Mouse (Mus musculus) large intestine, adult 2 months (tissue): ENCODE measurements around the gene Wscd2. TPM values are rescaled to one million over a fixed set of nuclear protein-coding genes. Genes with fewer than 3 reads are reported as not detected.
"Not testable (repeated sequence)": the region's sequence is repeated elsewhere in the genome, so short reads cannot be mapped to it uniquely, and the experiment has no call there.

Experiments used
- DNase-seq: peaks from one replicate; pipeline ENCODE4 v3.0.0-alpha.2; 2012; ENCODE audit warnings: low read depth, low spot score
- WGBS: fragments of 180-500 bp; shearing (Covaris S2); methylation state at CpG from one replicate; pipeline ENCODE4 v1.1.7; 2018; 5-methylcytosine and 5-hydroxymethylcytosine counted together
- polyA plus RNA-seq: library from polyadenylated mRNA; depleted of rRNA; stranded (reverse); fragments of >200 nt; gene quantifications from 2 replicates; pipeline ENCODE4 v1.2.3, GENCODE M21; 2012

Gene Wscd2
- polyA plus RNA-seq, 1 experiment: 6.9 TPM

DNA sequence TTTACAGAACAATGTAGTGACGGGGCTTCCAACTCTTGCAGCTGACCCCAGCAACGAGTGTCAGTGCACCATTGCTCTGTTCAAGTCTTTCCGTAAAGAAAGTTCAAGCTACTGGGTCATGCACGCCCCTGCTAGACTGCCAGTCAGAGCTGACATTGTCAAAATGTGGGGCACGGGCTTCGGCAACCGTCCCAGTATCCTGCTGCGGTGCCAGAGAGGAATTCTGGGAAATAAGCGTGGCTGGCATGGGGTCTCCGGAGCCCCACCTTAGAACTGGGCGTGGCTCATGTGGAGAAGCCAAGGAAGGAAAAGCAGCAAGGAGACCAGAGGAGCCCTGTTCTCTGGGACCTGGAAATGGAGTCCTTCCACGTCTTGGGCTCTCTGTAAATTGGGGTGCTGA lies 75.7 kb downstream of the Wscd2 start:
- no peak for DNase-seq
- 65% methylated on average over 12 of the region's 12 CpGs for WGBS

DNA sequence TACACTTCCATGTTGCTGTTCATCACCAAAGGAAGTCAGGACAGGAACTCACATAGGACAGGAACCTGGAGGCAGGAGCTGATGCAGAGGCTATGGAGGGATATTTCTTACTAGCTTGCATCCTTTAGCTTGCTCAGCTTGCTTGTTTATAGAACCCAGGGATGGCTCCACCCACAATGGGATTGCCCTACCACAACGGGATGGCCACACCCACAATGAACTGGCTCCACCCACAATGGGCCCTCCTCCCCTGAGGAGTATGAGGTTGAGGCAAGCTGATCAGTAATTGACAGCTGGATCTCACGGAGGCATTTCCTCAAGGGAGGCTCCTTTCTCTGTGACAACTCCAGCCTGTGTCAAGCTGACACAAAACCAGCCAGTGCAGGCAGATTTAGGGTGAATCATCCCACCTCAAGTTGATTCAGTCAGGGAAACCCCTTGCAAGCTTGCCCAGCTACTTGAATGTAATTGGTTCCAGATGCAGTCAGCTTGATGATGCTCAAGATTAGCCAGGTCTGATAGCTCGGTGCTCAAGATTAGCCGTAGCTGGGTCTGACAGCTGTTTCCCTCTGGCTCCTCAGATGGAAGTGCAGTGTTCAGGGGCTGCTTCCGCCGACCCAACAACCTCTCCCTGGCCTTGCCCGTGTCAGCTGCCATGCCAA lies 80.1 kb downstream of the Wscd2 start:
- DNase-seq: no peak
- 50% methylated on average over 7 of the region's 7 CpGs for WGBS

DNA sequence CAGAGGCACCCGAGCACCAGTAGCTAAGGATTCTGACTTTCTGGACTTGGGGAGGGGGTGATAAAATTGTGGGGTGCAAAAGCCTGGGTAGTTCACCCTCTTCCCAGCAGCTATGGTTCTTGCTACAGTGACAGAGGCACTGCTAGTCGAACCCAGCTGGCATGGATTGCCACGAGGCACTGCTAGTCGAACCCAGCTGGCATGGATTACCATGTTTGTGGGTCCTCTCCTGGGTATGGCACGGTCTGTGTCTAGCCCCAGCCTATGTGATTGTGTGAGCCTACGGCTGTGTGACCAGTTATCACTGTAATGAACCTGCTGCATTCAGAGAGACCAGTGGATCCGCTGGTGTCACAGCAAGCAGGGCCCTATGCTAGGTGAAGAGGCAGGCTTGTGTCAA lies 87.4 kb downstream of the Wscd2 start:
- no peak for DNase-seq
- WGBS: 77% methylated on average over 7 of the region's 7 CpGs

DNA sequence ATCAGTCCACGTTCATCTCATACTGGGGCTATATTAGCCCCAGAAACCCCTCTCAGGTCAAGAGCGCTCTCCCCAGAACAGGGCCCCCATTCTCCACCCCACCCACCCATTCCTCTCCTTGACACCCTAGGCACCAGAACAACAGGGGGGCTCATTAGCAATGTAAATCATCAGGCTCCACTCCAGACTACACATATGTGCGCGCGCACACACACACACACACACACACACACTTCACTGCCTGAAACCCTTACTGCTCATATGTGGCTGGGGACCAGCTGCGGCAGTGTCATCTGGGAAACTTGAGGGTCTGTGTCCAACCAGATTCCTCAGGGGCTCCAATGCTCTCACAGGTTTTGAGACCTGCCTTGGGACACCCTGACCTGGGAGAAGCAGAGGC lies 88.3 kb downstream of the Wscd2 start:
- 85% methylated on average over 6 of the region's 6 CpGs for WGBS
- DNase-seq: no peak

DNA sequence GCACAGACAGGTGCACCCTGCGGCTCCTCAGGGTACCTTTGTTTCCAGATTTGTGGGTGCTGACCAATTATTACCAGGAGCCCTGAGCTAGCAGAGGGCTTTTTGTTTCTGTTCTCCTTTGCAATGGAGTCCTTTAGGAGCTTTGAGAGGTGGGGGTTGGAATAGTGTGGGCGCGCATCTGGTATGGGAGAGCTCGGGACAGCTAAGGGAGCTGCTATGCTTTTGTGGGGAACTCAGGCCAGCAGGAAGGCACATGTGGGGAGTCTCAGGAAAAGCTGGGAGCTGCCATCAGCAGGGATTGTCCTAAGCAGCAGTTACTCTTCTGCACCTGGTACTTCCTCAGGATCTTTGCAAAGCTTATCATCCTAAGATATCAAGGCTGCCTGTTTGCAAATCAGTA lies 89.0 kb downstream of the Wscd2 start:
- no peak for DNase-seq
- WGBS: 68% methylated on average over 4 of the region's 4 CpGs

DNA sequence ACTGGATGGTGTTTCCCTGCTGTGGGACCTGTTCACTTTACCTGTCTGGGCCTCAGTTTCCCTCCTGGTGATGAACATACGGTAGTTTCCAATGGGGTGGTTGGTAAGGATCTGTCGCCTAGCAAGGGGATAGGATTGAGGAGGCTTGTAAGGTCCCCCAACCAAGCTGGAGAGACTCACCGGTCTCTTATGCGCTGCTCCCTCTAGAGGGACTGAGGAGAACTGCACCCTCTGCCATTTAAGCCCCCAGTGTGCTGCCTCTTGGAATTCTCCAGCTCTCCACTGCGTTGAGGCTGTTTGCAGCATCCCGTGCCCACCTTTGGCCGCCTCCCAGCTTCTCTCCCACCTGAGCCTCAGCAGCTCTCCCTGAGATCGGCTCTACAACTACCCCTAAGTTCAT lies 90.1 kb downstream of the Wscd2 start:
- no peak for DNase-seq
- WGBS: 60% methylated on average over 8 of the region's 8 CpGs

DNA sequence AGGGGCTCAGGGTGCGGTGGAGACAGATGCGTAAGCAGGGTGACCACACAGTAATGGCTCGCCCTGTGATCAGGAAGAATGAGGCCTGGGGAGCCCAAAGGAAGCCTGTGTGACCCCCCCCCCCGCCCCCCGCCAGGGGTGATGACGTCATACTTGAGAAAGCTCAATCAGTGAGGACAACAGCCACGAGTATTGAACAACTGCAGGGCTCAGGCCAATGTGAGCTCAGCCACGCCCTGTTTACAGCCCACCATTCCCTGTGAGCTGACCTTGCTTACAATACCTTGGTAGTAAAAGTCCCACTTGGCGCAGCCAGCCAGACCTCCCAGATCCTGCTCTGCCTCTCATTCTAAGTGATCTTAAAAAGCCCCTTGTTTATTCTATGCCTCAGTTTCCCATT lies 90.7 kb downstream of the Wscd2 start:
- no peak for DNase-seq
- 33% methylated on average over 9 of the region's 9 CpGs for WGBS

DNA sequence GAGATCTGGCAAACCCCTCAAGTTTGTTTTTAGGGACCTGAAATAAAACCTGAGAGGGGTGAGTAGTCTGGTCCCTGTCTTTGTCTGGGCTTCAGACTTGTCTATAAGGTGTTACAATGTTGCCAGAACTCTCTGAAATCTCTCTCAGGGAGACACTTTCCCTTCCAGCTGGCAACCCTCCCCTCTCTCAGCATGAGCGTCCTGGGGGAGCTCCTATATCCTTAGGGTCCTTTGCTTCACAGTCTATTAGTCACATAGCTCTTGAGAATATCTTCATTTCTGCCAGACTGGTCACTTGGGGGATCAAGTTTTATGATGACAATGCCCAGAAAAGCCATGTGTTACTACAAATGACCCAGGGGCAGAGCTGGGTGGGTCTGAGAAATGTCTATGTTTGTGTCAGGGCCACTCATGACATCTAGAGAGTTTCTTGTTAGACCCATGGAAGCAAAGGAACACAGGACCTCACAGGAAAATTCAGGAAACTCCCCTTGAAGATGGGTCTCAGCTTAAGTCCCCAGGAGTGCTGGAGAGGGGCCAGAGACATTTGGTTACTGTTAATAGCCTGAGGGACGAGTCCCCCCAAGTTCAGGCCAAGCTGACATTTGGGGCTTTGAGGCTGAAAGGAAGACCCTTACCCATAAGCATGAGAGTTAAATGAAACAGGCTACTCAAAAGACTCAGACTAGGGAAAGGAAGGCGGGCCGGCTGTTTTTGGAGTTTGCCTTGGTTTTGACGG lies 93.5 kb downstream of the Wscd2 start:
- WGBS: 72% methylated on average over 5 of the region's 5 CpGs
- DNase-seq: no peak

DNA sequence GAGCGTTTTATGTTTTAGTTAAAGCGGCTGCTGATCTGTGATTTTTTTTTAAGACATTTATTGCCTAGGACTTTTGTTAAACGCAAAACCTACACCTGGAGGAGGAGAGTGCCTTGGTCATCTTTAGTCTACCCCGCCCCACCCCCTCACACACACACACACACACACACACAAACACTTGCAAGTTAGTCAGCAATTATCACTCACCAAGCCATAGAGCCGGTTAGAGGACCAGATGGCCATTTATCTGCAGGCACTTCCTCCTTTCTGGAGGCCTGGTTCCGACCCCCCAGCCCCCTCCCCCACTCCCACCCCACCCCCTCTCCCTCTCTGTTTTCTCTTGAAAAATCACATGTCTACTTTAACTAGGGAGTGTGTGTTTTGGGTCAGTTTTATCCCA lies 94.3 kb downstream of the Wscd2 start:
- 30% methylated on average over 6 of the region's 6 CpGs for WGBS
- DNase-seq: no peak

DNA sequence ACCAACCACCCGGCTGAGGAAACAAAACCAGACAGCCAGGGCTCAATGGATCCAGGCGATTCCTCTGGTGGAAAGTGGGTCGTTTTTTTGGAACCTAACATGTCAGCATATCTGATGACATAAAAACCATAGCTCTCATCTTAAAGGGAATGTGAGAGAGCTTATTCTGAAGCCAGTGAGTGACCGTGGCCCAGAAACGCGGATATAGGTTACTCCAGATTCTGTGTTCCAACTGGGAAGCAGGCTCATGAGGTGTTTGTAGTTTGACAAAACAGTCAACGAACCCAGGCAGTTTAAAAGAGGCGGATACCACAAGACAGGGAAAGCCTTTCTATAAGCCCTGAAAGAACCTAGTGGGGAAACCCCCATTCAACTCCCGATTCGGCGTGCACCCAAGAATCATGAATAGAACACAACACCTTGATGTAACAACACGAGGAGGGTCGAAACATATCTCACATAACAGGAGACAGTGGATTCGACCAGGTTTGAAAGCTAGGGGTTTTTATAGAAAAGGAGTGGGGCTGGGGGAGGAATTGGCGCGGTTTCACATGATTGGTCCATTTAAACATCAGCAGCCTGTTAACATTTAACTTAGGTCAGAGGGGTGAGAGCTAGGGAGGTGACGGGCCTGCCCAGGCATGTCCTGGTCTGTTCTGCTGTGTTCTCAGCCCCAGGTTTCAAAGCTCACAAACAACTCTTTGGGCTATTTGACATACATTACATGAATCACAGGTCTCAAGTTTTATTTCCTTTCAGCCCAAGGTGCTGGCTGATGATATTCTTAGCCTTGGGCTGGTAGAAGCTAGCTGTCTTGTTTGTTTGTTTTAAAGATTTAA lies 95.7 kb downstream of the Wscd2 start:
- DNase-seq: not testable (repeated sequence)
- 72% methylated on average over 17 of the region's 17 CpGs for WGBS

DNA sequence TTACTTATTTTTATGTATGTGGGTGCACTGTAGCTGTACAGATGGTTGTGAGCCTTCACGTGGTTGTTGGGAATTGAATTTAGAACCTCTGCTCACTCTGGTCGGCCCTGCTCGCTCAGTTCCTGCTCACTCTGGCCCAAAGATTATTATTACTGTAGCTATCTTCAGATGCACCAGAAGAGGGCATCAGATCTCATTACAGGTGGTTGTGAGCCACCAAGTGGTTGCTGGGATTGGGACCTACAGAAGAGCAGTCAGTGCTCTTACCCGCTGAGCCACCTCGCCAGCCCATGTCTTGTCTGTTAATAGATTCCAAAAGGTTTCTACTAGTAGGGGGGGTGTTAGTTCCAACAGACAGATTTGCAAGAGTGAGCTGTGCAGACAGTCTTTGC lies 96.3 kb downstream of the Wscd2 start:
- 65% methylated on average over 5 of the region's 5 CpGs for WGBS
- not testable (repeated sequence) for DNase-seq

DNA sequence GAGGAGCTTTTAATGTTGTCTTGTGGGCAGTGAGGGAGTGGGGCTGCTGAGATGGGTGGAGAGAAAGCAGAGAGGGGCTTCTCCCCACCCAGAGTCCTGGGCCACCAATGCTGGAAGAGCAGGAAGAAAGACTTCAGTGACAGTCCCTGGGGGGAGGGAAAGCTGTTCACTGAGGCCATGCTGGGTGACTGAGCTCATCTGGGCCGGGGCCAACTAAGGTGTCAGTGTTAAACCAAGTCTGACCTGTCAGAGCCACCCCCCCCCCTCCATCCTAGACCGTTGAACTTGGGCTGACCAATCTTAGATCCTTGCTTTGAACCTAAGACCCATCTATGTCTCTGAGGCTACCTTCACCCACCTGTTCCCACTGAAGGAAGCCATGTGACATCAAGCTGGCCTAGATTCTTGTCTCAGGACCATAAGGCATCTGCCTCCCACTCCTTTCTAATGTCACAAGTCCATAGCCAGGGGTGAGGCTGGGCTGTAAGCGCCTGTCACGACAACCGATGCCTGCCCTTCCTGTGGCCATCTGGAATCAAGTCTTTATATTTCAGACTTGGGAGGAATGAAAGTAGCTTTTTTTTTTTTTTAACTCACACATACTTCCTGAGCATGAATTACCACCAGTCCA lies 100.0 kb downstream of the Wscd2 start:
- DNase-seq: no peak
- 69% methylated on average over 5 of the region's 5 CpGs for WGBS

DNA sequence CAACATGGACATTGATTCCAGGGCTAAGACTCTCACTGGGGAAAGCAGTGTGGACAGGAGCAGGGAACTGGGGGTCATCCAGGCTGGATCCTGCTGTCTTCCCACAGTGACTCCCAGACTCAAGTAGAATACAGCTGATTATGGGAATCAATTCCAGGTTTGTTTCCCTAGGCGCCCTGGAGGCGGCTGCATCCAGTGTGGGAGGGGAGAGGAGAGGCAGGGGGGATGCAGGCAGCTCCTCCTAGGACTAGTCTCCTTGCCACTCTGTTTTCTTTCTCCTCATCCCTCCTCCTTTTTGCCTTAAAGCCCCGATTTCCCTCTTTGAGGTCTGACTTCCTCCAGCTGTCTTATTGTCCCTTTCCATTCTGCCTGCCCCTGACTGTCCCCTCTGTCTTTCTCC lies 101.0 kb downstream of the Wscd2 start:
- WGBS: 39% methylated on average over 3 of the region's 3 CpGs
- no peak for DNase-seq

DNA sequence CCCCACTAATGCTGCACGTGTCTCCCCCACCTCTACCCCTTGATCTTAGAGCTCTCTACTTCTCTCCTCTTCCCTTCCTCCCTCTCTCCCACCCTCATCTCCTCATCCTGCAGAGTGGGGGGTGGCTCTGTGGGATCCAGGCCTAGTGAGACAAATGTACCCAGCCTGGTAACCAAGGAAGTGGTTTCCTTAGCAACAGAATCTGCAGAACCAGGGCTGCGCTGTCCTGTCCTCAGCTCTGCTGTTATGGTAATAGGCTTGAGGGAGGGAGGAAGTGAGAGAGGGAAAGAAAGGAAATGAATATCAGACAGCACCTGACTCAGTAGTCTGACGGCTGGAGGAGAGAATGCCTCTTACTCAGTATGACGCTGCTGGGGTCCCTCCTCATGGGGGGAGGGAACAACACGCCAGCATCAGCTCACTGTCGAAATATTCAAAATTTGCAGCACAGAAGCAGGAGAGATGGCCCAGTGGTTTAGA lies 101.7 kb downstream of the Wscd2 start:
- WGBS: 54% methylated on average over 6 of the region's 6 CpGs
- DNase-seq: no peak

DNA sequence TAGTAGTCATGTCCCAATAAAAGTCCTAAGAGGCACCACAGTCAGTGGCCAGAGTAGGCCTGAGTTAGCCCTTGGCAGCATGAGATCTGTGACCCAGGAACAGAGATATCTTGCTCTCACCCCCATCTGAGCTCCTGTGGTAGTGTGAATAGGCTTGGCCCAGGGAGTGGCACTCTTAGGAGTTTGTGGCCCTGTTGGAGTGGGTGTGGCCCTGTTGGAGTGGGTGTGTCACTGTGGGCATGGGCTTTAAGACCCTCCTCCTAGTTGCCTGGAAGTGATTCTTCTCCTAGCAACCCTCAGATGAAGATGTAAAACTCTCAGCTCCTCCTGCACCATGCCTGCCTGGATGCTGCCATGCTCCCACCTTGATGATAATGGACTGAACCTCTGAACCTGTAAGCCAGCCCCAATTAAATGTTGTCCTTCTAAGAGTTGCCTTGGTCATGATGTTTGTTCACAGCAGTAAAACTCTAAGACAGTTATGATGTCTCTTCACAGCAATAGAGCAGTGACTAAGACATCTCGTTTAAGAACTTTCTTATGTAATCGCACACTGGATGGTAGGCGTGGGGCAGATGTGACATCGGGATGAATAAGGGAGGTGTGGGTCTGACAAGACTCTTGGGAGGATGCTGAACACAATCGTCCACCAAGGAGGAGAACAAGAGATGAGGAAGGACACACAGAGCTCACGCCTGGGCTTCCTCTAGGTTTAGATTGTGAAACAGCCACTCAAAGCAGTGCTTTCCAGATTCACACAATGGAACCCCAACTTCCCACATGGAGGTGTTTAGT lies 104.0 kb downstream of the Wscd2 start:
- WGBS: 64% methylated on average over 6 of the region's 6 CpGs
- no peak for DNase-seq

DNA sequence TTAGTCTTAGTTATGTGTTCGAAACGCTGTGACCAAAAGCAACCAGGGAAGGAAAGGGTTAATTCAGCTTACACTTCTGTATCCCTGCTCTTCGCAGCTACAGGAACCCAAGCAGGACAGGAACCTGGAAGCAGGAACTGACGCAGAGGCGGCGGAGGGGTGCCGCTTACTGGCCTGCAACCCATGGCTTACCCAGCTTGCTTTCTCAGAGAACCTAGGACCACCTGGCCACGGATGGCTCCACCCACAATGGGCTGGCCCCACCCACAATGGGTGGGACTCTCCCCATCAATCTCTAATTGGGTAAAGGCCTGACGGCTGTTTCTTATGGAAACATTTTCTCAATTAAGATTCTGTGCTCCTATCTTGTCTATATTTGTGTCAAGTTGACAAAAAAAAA lies 106.1 kb downstream of the Wscd2 start:
- 77% methylated on average over 9 of the region's 9 CpGs for WGBS
- DNase-seq: no peak

DNA sequence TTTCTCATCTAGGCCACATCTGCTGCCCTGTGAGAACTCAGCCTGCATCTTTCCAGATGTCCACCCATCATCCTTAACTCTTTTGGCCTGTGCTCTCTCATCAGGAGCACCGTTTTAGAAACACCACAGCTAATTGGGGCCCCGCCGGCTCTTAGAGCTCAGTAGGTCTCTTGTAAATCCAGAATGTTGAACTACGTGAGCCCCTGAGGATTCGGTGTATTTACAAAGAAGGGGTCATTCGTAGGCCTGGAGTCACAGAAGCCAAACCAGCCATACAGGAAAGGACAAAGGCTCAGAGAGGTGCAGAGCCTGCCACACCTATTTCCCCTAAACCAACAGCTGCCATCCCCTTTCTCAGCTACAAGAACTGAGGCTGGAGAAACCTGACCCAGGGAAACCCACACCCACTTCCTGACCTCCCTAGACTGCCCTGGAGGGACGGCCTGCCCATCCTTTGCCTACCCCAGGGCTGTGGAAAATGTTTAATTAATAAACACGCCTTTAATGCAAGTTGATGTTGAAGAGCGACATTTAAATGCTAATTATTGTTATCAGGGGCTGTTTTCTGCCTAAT lies 106.7 kb downstream of the Wscd2 start:
- no peak for DNase-seq
- 57% methylated on average over 9 of the region's 9 CpGs for WGBS

DNA sequence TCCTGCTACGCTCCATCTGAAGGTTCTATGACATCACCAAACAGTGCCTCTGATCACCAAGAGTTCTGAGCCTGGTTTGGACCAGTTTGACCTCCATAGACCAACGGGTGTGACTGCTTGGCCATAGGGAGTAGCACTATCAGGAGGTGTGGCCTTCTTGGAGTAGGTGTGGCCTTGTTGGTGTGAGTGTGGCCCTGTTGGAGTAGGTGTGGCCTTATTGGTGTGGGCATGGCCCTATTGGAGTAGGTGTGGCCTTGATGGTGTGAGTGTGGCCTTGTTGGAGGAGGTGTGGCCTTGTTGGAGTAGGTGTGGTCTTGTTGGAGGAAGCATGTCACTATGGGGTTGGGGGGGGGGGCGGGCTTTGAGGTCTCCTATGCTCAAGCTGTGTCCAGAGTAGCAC lies 110.0 kb downstream of the Wscd2 start:
- no peak for DNase-seq
- WGBS: 74% methylated on average over 3 of the region's 3 CpGs

DNA sequence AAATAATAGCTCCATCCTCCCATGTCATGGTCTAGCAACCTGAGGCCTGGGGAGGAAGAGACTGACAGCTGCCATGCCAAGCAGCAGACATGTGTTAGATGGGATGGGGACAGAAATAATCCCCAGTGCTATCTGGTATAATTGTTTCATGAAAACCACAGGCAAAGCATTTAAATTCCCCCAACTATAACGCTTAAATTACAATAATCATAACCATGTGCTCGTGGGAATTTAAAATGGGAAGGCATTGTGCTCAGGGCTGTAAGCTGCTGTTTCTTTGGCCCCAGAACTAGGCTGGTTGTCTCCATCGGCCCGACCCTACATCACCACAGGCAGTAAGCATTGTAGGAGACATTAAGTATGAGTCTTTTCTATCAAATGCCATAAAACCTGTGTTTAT lies 110.7 kb downstream of the Wscd2 start:
- 82% methylated on average over 4 of the region's 4 CpGs for WGBS
- no peak for DNase-seq
